Mouse (Mus musculus) splenic B cell, adult 2 months (primary cell): ENCODE data around the gene Rab8a.
"Not testable (repeated sequence)": the region's sequence is repeated elsewhere in the genome, so short reads cannot be mapped to it uniquely, and the experiment has no call there.

ENCODE experiments used
- DNase-seq: peaks from one replicate; pipeline ENCODE4 v3.0.0-alpha.2; 2011; ENCODE audit warnings: low read depth, low spot score
- H3K27me3 ChIP-seq: 2 replicates; pipeline ENCODE4 v1.6.1; 2012; ENCODE audit warnings: mild to moderate bottlenecking, low read length, moderate library complexity, mixed read lengths; ENCODE audit not compliant: control insufficient read depth, poor library complexity, insufficient read depth, severe bottlenecking
- H3K36me3 ChIP-seq: 2 replicates; pipeline ENCODE4 v1.6.1; 2012; ENCODE audit warnings: mild to moderate bottlenecking, low read length, moderate library complexity, mixed read lengths; ENCODE audit not compliant: control insufficient read depth, poor library complexity, insufficient read depth, severe bottlenecking

The Rab8a gene

GRCm38 (mm10) chr8:72160707-72161697, at the start of gene Rab8a:
TSS of gene Rab8a (plus strand) at chr8:72161200.
- Histone ChIP-seq H3K27me3 (no peaks in the 10 kb centered on the region), H3K36me3 (no peaks in the 10 kb centered on the region; the same call in 1 of the 2 replicates)
- DNase-seq = peak; percentile 100

GRCm38 (mm10) chr8:72112486-72112885, 48.5 kb upstream of the Rab8a start:
- Histone ChIP-seq H3K36me3 (no peaks in the 10 kb centered on the region), H3K27me3 (no peaks in the 10 kb centered on the region)
- peak; percentile 31 for DNase-seq

GRCm38 (mm10) chr8:72115202-72115601, 45.8 kb upstream of the Rab8a start:
- no peak for DNase-seq
- Histone ChIP-seq H3K36me3 (no peaks in the 10 kb centered on the region), H3K27me3 (no peaks in the 10 kb centered on the region)

- Histone ChIP-seq H3K36me3 (no peaks in the 10 kb centered on the region), H3K27me3 (no peaks in the 10 kb centered on the region)
- peak; percentile 52 for DNase-seq
These were observed 42.4 kb upstream of the Rab8a start for GRCm38 (mm10) chr8:72118616-72119015.

- DNase-seq, H3K36me3 ChIP-seq, H3K27me3 ChIP-seq: not testable (repeated sequence)
These were observed 39.5 kb upstream of the Rab8a start for GRCm38 (mm10) chr8:72121486-72121885.

GRCm38 (mm10) chr8:72121997-72122396, 39.0 kb upstream of the Rab8a start:
- H3K36me3 ChIP-seq = no peaks in the 10 kb centered on the region
- DNase-seq = no peak
- H3K27me3 ChIP-seq = no peaks in the 10 kb centered on the region

GRCm38 (mm10) chr8:72127834-72128233, 33.2 kb upstream of the Rab8a start:
- no peaks in the 10 kb centered on the region for H3K27me3 ChIP-seq
- no peak for DNase-seq
- H3K36me3 ChIP-seq = no peaks in the 10 kb centered on the region

GRCm38 (mm10) chr8:72131251-72131650, 29.7 kb upstream of the Rab8a start:
- no peaks in the 10 kb centered on the region for H3K27me3 ChIP-seq
- DNase-seq = no peak
- H3K36me3 ChIP-seq = no peaks in the 10 kb centered on the region

- H3K27me3 ChIP-seq = no peaks in the 10 kb centered on the region
- peak; percentile 46 for DNase-seq
These were observed 29.1 kb upstream of the Rab8a start for GRCm38 (mm10) chr8:72131901-72132300.

GRCm38 (mm10) chr8:72132417-72132816, 28.6 kb upstream of the Rab8a start:
- no peak for DNase-seq
- H3K27me3 ChIP-seq = no peaks in the 10 kb centered on the region
- no peaks in the 10 kb centered on the region for H3K36me3 ChIP-seq

More at GRCm38 (mm10) chr8:72131901-72132300, 29.1 kb upstream of the Rab8a start:
- no peaks in the 10 kb centered on the region for H3K36me3 ChIP-seq

GRCm38 (mm10) chr8:72132891-72133290, 28.1 kb upstream of the Rab8a start:
- Histone ChIP-seq H3K27me3 (no peaks in the 10 kb centered on the region), H3K36me3 (no peaks in the 10 kb centered on the region)
- no peak for DNase-seq

- DNase-seq = no peak
- Histone ChIP-seq H3K27me3 (no peaks in the 10 kb centered on the region), H3K36me3 (peaks cover 2% of the 10 kb centered on the region; the same call in 1 of the 2 replicates)
These were observed 27.5 kb upstream of the Rab8a start for GRCm38 (mm10) chr8:72133507-72133906.

GRCm38 (mm10) chr8:72134756-72135445, 26.1 kb upstream of the Rab8a start, which contains the start of gene Tpm4:
TSS of gene Tpm4 (plus strand) at chr8:72134975.
- peak; percentile 88 for DNase-seq
- H3K27me3 ChIP-seq = no peaks in the 10 kb centered on the region
- H3K36me3 ChIP-seq = peaks cover 8% of the 10 kb centered on the region

GRCm38 (mm10) chr8:72135446-72136301, 25.3 kb upstream of the Rab8a start:
- Histone ChIP-seq H3K27me3 (no peaks in the 10 kb centered on the region), H3K36me3 (peaks cover 10% of the 10 kb centered on the region)
- DNase-seq = peak; percentile 59
